Mouse (Mus musculus): Measurements from ENCODE around the gene Tesc. TPM values are rescaled to one million over a fixed set of nuclear protein-coding genes. Genes with fewer than 3 reads are reported as not detected.

Tesc gene
- polyA plus RNA-seq (2012) = 0.04 and 0.13 TPM in 2 replicates

DNA sequence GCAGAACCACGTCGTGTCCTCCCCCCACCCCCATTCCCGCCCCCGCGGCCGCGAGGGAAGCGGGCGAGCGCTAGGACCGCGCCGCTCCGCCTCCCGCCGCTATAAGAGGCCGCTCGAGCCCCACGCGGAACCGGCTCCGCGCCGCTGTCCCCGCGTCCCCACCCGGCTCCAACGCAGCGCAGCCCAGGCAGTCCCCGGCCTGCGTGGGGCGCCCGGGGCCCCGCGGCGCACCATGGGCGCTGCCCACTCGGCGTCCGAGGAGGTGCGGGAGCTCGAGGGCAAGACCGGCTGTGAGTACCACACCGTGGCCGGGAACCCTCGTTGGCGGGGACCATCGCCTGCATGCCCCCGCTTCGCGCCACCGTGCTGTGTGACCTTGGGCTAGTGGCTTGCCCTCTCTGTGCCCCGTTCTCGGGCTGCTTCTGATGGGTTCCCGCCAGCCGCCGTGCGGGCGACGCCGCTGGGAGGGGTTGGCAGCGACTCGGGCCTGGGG lies at the start of gene Tesc:
Tesc (plus strand) TSS at position 46 of the 493 bp plus-strand sequence.
- no peak within 1 kb of the TSS for H3K4me3 ChIP-seq (replicated peaks)
- no peaks in the 10 kb centered on the region for H3K36me3 ChIP-seq (ENCODE audit: control insufficient read depth)
- peaks cover 3% of the 10 kb centered on the region for H3K4me1 ChIP-seq (ENCODE audit: control insufficient read depth)
- no peak for TF ChIP-seq TAL1 (IDR thresholded peaks at IDR 0.05; ENCODE audit: low read length)
- TF ChIP-seq GATA1 (IDR thresholded peaks at IDR 0.05; ENCODE audit: low read length) = no peak
- peaks cover 6% of the 10 kb centered on the region; the same call in 1 of the 2 replicates for H3K9me3 ChIP-seq (ENCODE audit: control insufficient read depth, low read length)
- peaks cover 62% of the 10 kb centered on the region for H3K27me3 ChIP-seq (ENCODE audit: control insufficient read depth)

DNA sequence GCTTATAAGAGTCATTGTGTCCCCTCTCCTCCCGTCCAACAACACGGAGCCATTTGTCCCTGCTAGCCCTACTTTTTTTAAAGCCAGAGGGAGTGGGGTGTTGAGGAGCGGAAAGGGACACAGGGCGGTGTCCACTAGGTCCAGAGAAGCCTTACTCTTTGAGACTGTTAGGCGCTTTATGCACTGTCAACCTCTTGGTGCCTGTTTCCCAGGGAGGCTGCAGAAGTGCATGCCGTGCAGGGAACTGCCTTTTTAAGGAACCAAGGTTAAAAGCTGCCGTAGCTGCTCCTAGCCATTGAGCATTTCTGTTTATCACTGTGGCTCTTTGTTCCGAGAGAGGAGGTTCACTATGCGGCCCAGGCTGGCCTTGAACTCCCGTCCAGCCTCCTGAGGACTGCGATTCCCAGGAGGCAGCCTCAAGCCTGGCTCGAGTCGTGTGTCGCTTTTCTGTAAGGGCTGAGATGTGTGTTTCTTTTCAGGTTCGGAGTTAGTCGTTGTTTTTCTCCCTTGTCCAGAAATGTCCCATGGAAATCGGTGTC lies 49.3 kb upstream of the Tesc start:
- TF ChIP-seq TAL1 (IDR thresholded peaks at IDR 0.05; ENCODE audit: low read length) (no peak), GATA1 (IDR thresholded peaks at IDR 0.05; ENCODE audit: low read length) (no peak)
- Histone ChIP-seq H3K36me3 (ENCODE audit: control insufficient read depth) (peaks cover 13% of the 10 kb centered on the region), H3K4me3 (replicated peaks) (no peak overlapping the region)

DNA sequence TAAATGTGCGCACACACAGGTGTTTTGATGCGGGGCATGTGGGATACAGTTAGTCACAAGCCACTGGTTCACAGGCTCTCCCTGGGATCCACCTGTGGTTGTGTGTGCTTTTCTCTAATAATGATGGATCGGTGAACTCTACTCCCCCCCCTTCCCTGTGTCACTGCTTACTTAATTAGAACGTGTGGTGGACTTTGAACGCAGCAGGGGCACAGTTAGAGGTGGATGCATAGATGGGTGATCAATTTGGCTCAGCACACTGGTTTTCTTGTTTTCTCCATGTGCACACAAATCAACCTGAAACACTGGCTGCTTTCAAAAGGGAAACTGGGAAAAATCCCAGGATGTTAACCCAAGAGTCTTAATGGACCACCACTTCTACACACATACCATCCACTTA lies 48.5 kb upstream of the Tesc start:
- Histone ChIP-seq H3K9me3 (ENCODE audit: control insufficient read depth, low read length) (no peaks in the 10 kb centered on the region), H3K36me3 (ENCODE audit: control insufficient read depth) (peaks cover 20% of the 10 kb centered on the region), H3K4me1 (ENCODE audit: control insufficient read depth) (peaks cover 15% of the 10 kb centered on the region), H3K27me3 (ENCODE audit: control insufficient read depth) (peaks cover 18% of the 10 kb centered on the region), H3K4me3 (replicated peaks) (no peak overlapping the region)
- TF ChIP-seq GATA1 (IDR thresholded peaks at IDR 0.05; ENCODE audit: low read length) (no peak), TAL1 (IDR thresholded peaks at IDR 0.05; ENCODE audit: low read length) (no peak)

More for the DNA sequence above, 49.3 kb upstream of the Tesc start:
- Histone ChIP-seq H3K27me3 (ENCODE audit: control insufficient read depth) (peaks cover 18% of the 10 kb centered on the region), H3K4me1 (ENCODE audit: control insufficient read depth) (peaks cover 15% of the 10 kb centered on the region), H3K9me3 (ENCODE audit: control insufficient read depth, low read length) (no peaks in the 10 kb centered on the region)

GRCm38 (mm10) chr5:117980921-117981320 lies 46.6 kb upstream of the Tesc start:
- TF ChIP-seq TAL1 (IDR thresholded peaks at IDR 0.05; ENCODE audit: low read length) (no peak), GATA1 (IDR thresholded peaks at IDR 0.05; ENCODE audit: low read length) (no peak)
- H3K4me1 ChIP-seq (ENCODE audit: control insufficient read depth) = peaks cover 15% of the 10 kb centered on the region
- no peaks in the 10 kb centered on the region for H3K9me3 ChIP-seq (ENCODE audit: control insufficient read depth, low read length)
- H3K4me3 ChIP-seq (replicated peaks) = no peak overlapping the region
- peaks cover 15% of the 10 kb centered on the region for H3K27me3 ChIP-seq (ENCODE audit: control insufficient read depth)
- peaks cover 24% of the 10 kb centered on the region for H3K36me3 ChIP-seq (ENCODE audit: control insufficient read depth)

DNA sequence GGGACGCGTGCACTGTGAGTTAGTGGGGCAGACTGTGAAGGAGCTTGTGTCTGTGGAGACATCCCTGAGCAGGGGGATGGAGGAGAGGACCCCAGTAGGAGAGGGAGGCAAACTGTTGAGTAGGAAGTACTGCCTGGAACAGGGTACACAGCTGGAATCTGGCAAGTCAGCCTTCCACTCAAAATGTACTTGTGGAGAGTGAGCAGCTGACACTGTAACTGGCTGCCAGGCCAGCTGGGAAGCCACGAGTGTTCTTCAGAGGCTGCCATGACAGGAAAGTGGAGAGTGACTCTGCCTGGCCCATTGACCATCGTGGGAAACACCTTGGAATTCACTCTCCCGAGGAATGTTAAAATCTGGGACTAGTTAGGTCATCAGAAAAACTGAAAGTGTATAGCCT lies 45.6 kb upstream of the Tesc start:
- peaks cover 13% of the 10 kb centered on the region for H3K27me3 ChIP-seq (ENCODE audit: control insufficient read depth)
- peaks cover 7% of the 10 kb centered on the region for H3K4me1 ChIP-seq (ENCODE audit: control insufficient read depth)
- H3K4me3 ChIP-seq (replicated peaks) = no peak overlapping the region
- TF ChIP-seq GATA1 (IDR thresholded peaks at IDR 0.05; ENCODE audit: low read length) = no peak
- H3K9me3 ChIP-seq (ENCODE audit: control insufficient read depth, low read length) = no peaks in the 10 kb centered on the region
- peaks cover 31% of the 10 kb centered on the region for H3K36me3 ChIP-seq (ENCODE audit: control insufficient read depth)

GRCm38 (mm10) chr5:117986327-117986726 lies 41.2 kb upstream of the Tesc start:
- Histone ChIP-seq H3K9me3 (ENCODE audit: control insufficient read depth, low read length) (no peaks in the 10 kb centered on the region), H3K4me1 (ENCODE audit: control insufficient read depth) (peaks cover 9% of the 10 kb centered on the region), H3K36me3 (ENCODE audit: control insufficient read depth) (peaks cover 62% of the 10 kb centered on the region), H3K27me3 (ENCODE audit: control insufficient read depth) (no peaks in the 10 kb centered on the region), H3K4me3 (replicated peaks) (no peak overlapping the region)
- TF ChIP-seq GATA1 (IDR thresholded peaks at IDR 0.05; ENCODE audit: low read length) = no peak
- TF ChIP-seq TAL1 (IDR thresholded peaks at IDR 0.05; ENCODE audit: low read length) = no peak

DNA sequence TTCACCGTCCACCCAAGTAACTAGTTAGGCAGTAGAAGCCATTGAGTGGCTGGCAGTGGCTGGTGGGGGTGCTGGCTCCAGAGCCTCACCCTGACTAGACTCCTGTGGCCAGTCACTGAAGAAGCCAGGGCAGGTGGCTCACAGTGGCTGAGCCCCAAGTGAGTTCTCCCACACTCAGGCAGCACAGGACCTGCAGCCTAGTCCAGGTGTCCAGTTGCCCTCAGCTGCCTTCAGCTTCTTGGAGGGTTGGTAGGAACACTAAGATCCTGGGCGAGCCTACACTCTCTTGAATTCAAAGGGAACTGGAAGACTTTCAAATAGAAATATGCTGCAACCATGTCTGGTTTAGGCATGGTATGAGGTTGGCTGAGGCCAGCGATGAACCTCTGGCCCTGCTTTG lies 39.7 kb upstream of the Tesc start:
- Histone ChIP-seq H3K9me3 (ENCODE audit: control insufficient read depth, low read length) (no peaks in the 10 kb centered on the region), H3K27me3 (ENCODE audit: control insufficient read depth) (no peaks in the 10 kb centered on the region), H3K4me3 (replicated peaks) (no peak overlapping the region), H3K36me3 (ENCODE audit: control insufficient read depth) (peaks cover 63% of the 10 kb centered on the region), H3K4me1 (ENCODE audit: control insufficient read depth) (peaks cover 9% of the 10 kb centered on the region)
- TF ChIP-seq GATA1 (IDR thresholded peaks at IDR 0.05; ENCODE audit: low read length) (no peak), TAL1 (IDR thresholded peaks at IDR 0.05; ENCODE audit: low read length) (no peak)

- H3K4me1 ChIP-seq (ENCODE audit: control insufficient read depth) = peaks cover 9% of the 10 kb centered on the region
- no peaks in the 10 kb centered on the region for H3K9me3 ChIP-seq (ENCODE audit: control insufficient read depth, low read length)
- H3K4me3 ChIP-seq (replicated peaks) = no peak overlapping the region
- H3K36me3 ChIP-seq (ENCODE audit: control insufficient read depth) = peaks cover 58% of the 10 kb centered on the region
- no peaks in the 10 kb centered on the region for H3K27me3 ChIP-seq (ENCODE audit: control insufficient read depth)
- TF ChIP-seq TAL1 (IDR thresholded peaks at IDR 0.05; ENCODE audit: low read length) = no peak
- TF ChIP-seq GATA1 (IDR thresholded peaks at IDR 0.05; ENCODE audit: low read length) = no peak
Measured at GRCm38 (mm10) chr5:117988367-117988766, 39.2 kb upstream of the Tesc start.

DNA sequence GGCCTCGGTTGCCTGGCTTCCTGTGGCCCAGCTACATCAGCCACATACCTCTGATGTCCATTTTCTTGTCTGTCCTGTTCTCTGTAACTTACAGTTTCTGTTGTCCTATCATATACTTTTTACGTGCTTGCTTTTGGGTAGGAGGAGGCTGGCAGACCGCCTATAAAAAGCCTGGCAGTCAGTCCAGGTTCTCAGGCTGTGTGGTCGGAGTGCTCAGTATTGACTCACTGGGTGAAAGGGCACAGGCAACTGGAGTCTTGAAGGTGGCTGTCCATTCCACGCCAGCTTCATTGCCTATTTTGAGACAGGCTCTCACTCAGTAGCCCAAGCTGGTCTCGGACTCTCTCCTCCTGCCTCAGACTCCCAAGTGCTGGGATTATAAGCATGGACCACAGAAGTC lies 37.8 kb upstream of the Tesc start:
- Histone ChIP-seq H3K4me3 (replicated peaks) (no peak overlapping the region), H3K36me3 (ENCODE audit: control insufficient read depth) (peaks cover 64% of the 10 kb centered on the region), H3K27me3 (ENCODE audit: control insufficient read depth) (no peaks in the 10 kb centered on the region), H3K9me3 (ENCODE audit: control insufficient read depth, low read length) (no peaks in the 10 kb centered on the region), H3K4me1 (ENCODE audit: control insufficient read depth) (peaks cover 9% of the 10 kb centered on the region)
- TF ChIP-seq GATA1 (IDR thresholded peaks at IDR 0.05; ENCODE audit: low read length) = no peak
- TF ChIP-seq TAL1 (IDR thresholded peaks at IDR 0.05; ENCODE audit: low read length) = no peak

DNA sequence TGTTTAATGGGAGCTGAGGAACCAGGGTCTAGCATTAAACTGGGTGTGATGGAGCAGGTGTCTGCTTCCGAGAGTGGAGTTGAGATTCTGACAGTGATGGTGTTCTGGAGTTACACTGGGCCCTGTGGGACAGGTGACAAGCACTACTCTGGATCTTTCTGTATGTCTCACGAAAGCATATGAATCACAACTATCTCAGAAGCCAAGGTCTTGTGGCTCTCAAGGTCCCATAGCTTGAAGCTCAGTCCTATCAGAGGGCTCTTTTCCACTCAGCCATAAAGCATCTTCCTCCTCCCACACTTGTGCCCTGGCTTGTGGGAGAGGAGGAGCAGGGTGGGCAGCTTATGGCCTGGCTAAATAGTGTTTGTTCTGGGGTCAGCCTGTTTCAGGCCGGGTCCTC lies 36.6 kb upstream of the Tesc start:
- Histone ChIP-seq H3K27me3 (ENCODE audit: control insufficient read depth) (no peaks in the 10 kb centered on the region), H3K9me3 (ENCODE audit: control insufficient read depth, low read length) (no peaks in the 10 kb centered on the region), H3K4me1 (ENCODE audit: control insufficient read depth) (peaks cover 9% of the 10 kb centered on the region), H3K36me3 (ENCODE audit: control insufficient read depth) (peaks cover 70% of the 10 kb centered on the region), H3K4me3 (replicated peaks) (no peak overlapping the region)
- TF ChIP-seq GATA1 (IDR thresholded peaks at IDR 0.05; ENCODE audit: low read length) = no peak
- no peak for TF ChIP-seq TAL1 (IDR thresholded peaks at IDR 0.05; ENCODE audit: low read length)

All from erythroblast, embryonic 14.5 days (primary cell).